ENCODE assay signal across 16 mouse cellular contexts in genomic region chr17:69695341-69695740, GRCm38 (mm10).
A peak's percentile ranks its signal among the peaks of the same experiment; 100 is the strongest.
DNase-seq lines count a peak whose midpoint lies in the region; ATAC-seq and TF ChIP-seq lines count a peak whose summit lies in the region.
"Had no signal": no experiment of that assay in that cellular context is flagged by ENCODE, and none has a peak within 500 bp of the region (broad histone marks: within the 10 kb centered on the region; RNA-seq: fewer than 3 reads in every experiment).

No protein-coding gene starts in this region.

- no peak overlapping the region for H3K4me2 ChIP-seq in forebrain, embryonic 15.5 days (replicated peaks)
- H3K4me2 ChIP-seq in forebrain, embryonic 12.5 days: no peak overlapping the region
- no peak overlapping the region for H3K4me2 ChIP-seq in forebrain, postnatal 0 days (ENCODE audit: low read depth)
- no peak overlapping the region for H3K4me2 ChIP-seq in kidney, embryonic 16.5 days (replicated peaks; ENCODE audit: low read depth, low read length)
- H3K4me2 ChIP-seq: lung, embryonic 15.5 days; midbrain, embryonic 11.5 days had no signal

- DNase-seq in cerebellum, adult 11 months: peak; percentile 20
- DNase-seq in forebrain, postnatal 0 days: peak; percentile 74
- DNase-seq in left cerebral cortex, postnatal 14 days (ENCODE audit: low spot score in 2 of 2): peak; percentile 19 to 29
- no peak for DNase-seq in kidney, adult 18-20 months
- DNase-seq: embryo, embryonic 11 days; gastrocnemius, postnatal 36 days; heart, postnatal 36 days; liver had no signal

- TF ChIP-seq CTCF in forebrain, postnatal 0 days (IDR thresholded peaks at IDR 0.05; ENCODE audit: low read depth): no peak

- peak; percentile 81 for ATAC-seq in forebrain, embryonic 15.5 days (replicated peaks)
- no peak for ATAC-seq in forebrain, embryonic 12.5 days (ENCODE audit: low FRiP score)
- peak; percentile 47 for ATAC-seq in forebrain, postnatal 0 days
- ATAC-seq in kidney, embryonic 16.5 days (ENCODE audit: low FRiP score, low TSS enrichment): no peak
- ATAC-seq in monocyte, adult 5-6 weeks (replicated peaks; ENCODE audit: insufficient number of reproducible peaks, low FRiP score, low TSS enrichment, poor library complexity, severe bottlenecking): no peak
- ATAC-seq: intestine, embryonic 16.5 days had no signal

- H3K4me3 ChIP-seq in forebrain, embryonic 15.5 days: no peak overlapping the region
- H3K4me3 ChIP-seq in forebrain, embryonic 12.5 days (replicated peaks): no peak overlapping the region
- H3K4me3 ChIP-seq in forebrain, postnatal 0 days (ENCODE audit: low read depth, low read length): no peak overlapping the region
- no peak overlapping the region for H3K4me3 ChIP-seq in kidney, embryonic 16.5 days (ENCODE audit: low read length)
- H3K4me3 ChIP-seq: lung, embryonic 15.5 days had no signal

- no peaks in the 10 kb centered on the region for H3K27me3 ChIP-seq in forebrain, embryonic 15.5 days
- no peaks in the 10 kb centered on the region for H3K27me3 ChIP-seq in forebrain, embryonic 12.5 days
- H3K27me3 ChIP-seq in forebrain, postnatal 0 days (ENCODE audit: insufficient read depth, low read length): no peaks in the 10 kb centered on the region
- H3K27me3 ChIP-seq in kidney, embryonic 16.5 days (ENCODE audit: insufficient read depth, low read length): no peaks in the 10 kb centered on the region
- H3K27me3 ChIP-seq: lung, embryonic 15.5 days had no signal

- no peaks in the 10 kb centered on the region for H3K36me3 ChIP-seq in forebrain, embryonic 15.5 days
- no peaks in the 10 kb centered on the region for H3K36me3 ChIP-seq in forebrain, embryonic 12.5 days (replicated peaks)
- no peaks in the 10 kb centered on the region for H3K36me3 ChIP-seq in forebrain, postnatal 0 days (ENCODE audit: insufficient read depth)
- H3K36me3 ChIP-seq in kidney, embryonic 16.5 days (ENCODE audit: insufficient read depth, low read length): no peaks in the 10 kb centered on the region
- H3K36me3 ChIP-seq: lung, embryonic 15.5 days had no signal

- H3K9ac ChIP-seq in forebrain, embryonic 15.5 days (replicated peaks): no peak overlapping the region
- H3K9ac ChIP-seq in forebrain, embryonic 12.5 days: no peak overlapping the region
- no peak overlapping the region for H3K9ac ChIP-seq in forebrain, postnatal 0 days
- no peak overlapping the region for H3K9ac ChIP-seq in kidney, embryonic 16.5 days (replicated peaks; ENCODE audit: low read length)
- H3K9ac ChIP-seq: lung, embryonic 15.5 days had no signal

- 57% methylated on average over 3 of the region's 3 CpGs for WGBS in forebrain, embryonic 15.5 days
- 86% methylated on average over 3 of the region's 3 CpGs for WGBS in forebrain, embryonic 12.5 days
- 39% methylated on average over 3 of the region's 3 CpGs for WGBS in forebrain, postnatal 0 days
- 82% methylated on average over 3 of the region's 3 CpGs for WGBS in kidney, embryonic 16.5 days

- no peaks in the 10 kb centered on the region for H3K9me3 ChIP-seq in forebrain, embryonic 15.5 days
- H3K9me3 ChIP-seq in forebrain, embryonic 12.5 days: no peaks in the 10 kb centered on the region
- no peaks in the 10 kb centered on the region for H3K9me3 ChIP-seq in forebrain, postnatal 0 days (ENCODE audit: low read length)
- H3K9me3 ChIP-seq in kidney, embryonic 16.5 days (ENCODE audit: low read length): no peaks in the 10 kb centered on the region
- H3K9me3 ChIP-seq: lung, embryonic 15.5 days had no signal

- H3K4me1 ChIP-seq in forebrain, embryonic 15.5 days: 0 out of 2 replicates have a peak, but pooled peaks cover 5% of the 10 kb centered on the region
- no peaks in the 10 kb centered on the region for H3K4me1 ChIP-seq in forebrain, embryonic 12.5 days
- no peaks in the 10 kb centered on the region; the same call in 1 of the 2 replicates for H3K4me1 ChIP-seq in forebrain, postnatal 0 days (ENCODE audit: insufficient read depth)
- no peaks in the 10 kb centered on the region for H3K4me1 ChIP-seq in kidney, embryonic 16.5 days (ENCODE audit: insufficient read depth, low read length)
- H3K4me1 ChIP-seq: lung, embryonic 15.5 days had no signal

- intact Hi-C loops in left cerebral cortex, postnatal 14 days (cut with DNase I): no loop called here

- H3K27ac ChIP-seq in forebrain, embryonic 15.5 days (replicated peaks): peak overlapping the region; percentile 63
- no peak overlapping the region for H3K27ac ChIP-seq in forebrain, embryonic 12.5 days
- H3K27ac ChIP-seq in forebrain, postnatal 0 days (ENCODE audit: low read depth, low read length): peak overlapping the region; percentile 64; the same call in 1 of the 2 replicates
- H3K27ac ChIP-seq in kidney, embryonic 16.5 days (ENCODE audit: low read length): no peak overlapping the region
- H3K27ac ChIP-seq: lung, embryonic 15.5 days; stomach, postnatal 0 days had no signal

Comparison
In these comparisons a context has a peak if more than half of its experiments do, and no peak if none do; other contexts are left out.
1. ATAC-seq: peak in forebrain, embryonic 15.5 days (single experiment) and forebrain, postnatal 0 days (single experiment); none in forebrain, embryonic 12.5 days (single experiment), kidney, embryonic 16.5 days (single experiment) and monocyte, adult 5-6 weeks (single experiment).
2. H3K27ac ChIP-seq: peak in forebrain, embryonic 15.5 days (single experiment) and forebrain, postnatal 0 days (single experiment); none in forebrain, embryonic 12.5 days (single experiment) and kidney, embryonic 16.5 days (single experiment).